Mouse (Mus musculus): ENCODE measurements around the gene Abat.
"Not testable (repeated sequence)": the region's sequence is repeated elsewhere in the genome, so short reads cannot be mapped to it uniquely, and the experiment has no call there.

Abat gene

DNA sequence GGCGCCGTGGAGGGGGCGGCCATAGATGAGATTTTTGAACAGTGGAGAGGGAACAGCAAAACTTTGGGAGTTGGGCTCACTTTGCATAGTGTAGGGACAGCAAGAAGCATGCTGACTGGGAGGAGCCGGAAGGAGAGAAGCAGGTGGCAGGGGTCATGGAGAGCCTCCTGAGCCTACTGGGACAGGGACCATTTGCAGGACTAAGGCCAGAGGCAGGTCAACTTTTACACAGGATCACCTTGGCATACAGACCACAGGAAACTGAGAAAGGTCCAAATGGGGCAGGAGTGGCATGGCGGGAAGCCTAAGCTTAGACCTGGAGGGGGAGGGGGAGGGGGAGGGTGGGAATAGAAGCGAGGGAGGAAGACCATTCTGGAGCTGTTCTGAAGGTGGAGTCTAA, 20.2 kb downstream of the Abat start:
- DNase-seq = no peak

- DNase-seq = no peak
Measured at GRCm38 (mm10) chr16:8534466-8535200, 21.4 kb downstream of the Abat start.

DNA sequence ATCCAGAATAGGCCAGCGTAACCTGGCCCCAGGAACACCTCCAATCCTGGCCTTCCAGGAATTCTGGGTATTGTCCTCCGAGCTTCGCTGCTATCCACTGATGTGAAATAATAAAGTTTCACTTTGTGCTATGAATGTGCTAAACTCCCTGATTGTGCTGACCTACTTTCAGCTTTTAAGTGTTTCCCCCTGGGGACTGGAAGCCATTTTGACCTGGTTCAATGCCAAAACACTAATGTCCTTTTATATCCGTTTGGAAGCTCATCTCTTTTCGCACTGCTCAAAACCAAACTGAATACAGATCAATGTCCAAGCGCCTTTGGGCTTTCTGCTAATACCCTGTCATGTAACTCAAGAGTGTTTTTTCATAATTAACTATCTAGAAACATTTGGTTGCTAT, 22.2 kb downstream of the Abat start:
- no peak for DNase-seq

- DNase-seq = no peak
Measured at GRCm38 (mm10) chr16:8539150-8539865, 26.1 kb downstream of the Abat start.

- peak; percentile 61 to 82 for DNase-seq
Measured at GRCm38 (mm10) chr16:8540859-8541314, 27.7 kb downstream of the Abat start.

- no peak for DNase-seq
Measured at GRCm38 (mm10) chr16:8547836-8548235, 34.6 kb downstream of the Abat start.

GRCm38 (mm10) chr16:8549506-8549905, 36.3 kb downstream of the Abat start:
- no peak for DNase-seq

GRCm38 (mm10) chr16:8554351-8554750, 41.1 kb downstream of the Abat start:
- no peak for DNase-seq

DNA sequence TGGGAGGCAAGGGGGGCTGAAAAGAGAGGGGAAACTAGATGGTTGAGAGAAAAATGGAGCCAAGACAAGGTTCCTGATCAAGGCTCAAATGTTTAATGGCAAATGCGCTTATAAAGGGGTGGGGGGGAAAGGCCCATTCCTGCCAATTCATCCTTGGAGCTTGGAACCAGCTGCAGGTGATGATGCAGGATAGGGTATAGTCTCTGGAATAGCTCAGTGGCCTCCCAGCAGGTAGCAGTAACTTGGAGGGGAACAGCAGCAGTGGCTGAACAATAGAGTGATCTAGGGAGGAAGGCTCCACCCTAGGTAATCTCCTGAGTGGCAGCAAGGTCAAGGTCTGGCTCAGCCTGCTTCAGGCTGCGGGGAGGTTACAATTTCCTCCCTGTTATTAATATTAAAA, 41.5 kb downstream of the Abat start:
- DNase-seq = not testable (repeated sequence)

DNA sequence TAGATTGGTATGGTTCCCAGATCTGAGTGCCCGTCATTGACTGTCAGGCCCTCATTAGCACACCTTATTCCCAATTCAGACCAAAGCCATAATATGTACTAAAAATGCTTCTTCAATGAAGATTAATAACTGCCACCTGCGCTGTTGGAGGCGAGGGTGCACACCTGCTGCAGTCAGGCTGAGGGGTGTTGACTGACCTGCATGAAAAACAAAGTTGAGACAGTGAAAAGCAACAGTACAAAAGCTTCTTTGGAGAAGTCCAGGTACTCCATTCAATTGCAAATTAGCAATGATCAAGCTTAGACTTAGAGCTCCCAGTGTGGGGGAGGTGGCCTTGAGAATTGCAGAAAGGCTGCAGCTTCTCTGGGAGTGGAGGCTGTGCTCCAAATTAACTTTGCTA, 42.1 kb downstream of the Abat start:
- not testable (repeated sequence) for DNase-seq

- DNase-seq = no peak
Measured at GRCm38 (mm10) chr16:8560079-8560478, 46.9 kb downstream of the Abat start.

DNA sequence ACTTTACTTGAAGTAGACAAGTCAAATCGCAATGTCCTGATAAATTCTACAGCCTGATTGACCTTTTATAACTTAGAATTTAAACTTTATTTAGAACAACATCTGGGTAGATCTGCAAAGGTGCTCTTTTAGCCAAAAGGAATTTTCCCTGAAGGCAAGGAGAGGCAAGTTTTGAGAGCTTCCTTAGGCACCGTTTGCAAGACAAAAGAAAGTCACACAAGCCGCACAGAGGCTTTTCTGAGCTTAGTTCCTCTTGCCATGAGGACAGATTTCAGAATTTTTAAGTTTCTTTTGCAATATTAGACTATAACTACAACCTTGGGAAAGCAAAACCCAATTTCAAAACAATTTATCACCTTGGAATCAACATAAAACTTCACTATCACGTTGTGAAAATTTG, 47.9 kb downstream of the Abat start:
- DNase-seq = not testable (repeated sequence)

DNA sequence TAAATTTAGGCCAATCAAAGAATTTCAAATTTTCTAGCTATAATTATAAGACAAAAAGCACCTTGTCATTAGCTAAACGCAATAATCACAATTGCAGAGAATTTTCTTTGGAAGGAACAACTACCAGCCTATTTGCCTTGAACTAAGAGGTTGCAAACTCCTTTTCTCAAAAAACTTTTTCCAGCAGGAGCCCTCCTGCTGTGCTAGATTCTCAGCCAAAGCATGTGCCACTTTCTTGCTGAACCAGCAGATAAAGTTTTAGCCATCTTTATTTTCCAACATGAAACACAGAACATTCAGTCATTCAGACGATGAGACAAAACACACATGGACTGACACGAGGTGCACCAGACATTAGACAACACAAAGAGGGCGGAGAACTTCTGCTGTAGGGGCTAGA, 48.6 kb downstream of the Abat start:
- not testable (repeated sequence) for DNase-seq

- not testable (repeated sequence) for DNase-seq
Measured at GRCm38 (mm10) chr16:8562827-8563226, 49.6 kb downstream of the Abat start.

- DNase-seq = no peak
Measured at GRCm38 (mm10) chr16:8564836-8565235, 51.6 kb downstream of the Abat start.

DNA sequence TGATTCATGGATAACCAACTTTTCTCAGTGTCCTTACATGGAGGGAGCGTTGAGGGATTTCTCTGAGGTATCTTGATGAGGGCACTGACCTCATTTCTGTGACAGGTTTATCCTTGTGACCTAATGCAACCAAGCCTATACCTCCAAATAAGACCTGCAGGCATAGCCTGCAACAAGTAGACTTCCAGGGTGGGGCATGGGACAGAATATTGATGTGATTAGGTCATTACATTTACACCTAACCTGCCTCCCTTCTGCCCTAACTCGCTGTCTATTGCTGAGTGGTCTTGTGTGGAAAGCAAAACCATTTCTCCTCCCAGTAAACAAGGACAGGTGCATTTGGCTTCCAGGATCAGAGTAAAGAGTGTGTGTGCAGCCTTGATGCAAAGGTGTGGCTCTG, 52.3 kb downstream of the Abat start:
- no peak for DNase-seq

GRCm38 (mm10) chr16:8566115-8566711, 53.0 kb downstream of the Abat start:
- DNase-seq = no peak

DNA sequence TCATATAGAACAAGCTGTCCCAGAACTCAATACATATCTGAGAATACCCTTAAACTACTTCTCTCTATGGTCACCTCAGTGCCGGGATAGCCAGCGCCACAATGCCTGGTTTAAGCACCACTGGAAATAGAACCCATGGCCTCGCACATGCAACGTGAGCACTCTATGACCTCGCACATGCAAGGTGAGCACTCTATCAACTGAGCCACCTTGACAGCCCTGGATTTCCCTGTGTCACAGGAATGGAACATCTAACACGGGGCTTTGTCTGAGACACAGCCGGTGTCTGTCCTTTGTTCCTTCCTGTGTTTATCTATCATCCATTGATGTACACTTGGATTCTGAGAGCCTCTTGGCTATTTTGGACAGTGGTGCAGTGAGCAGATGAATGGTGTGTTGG, 55.7 kb downstream of the Abat start:
- DNase-seq = no peak

GRCm38 (mm10) chr16:8570336-8570735, 57.1 kb downstream of the Abat start:
- no peak for DNase-seq

DNA sequence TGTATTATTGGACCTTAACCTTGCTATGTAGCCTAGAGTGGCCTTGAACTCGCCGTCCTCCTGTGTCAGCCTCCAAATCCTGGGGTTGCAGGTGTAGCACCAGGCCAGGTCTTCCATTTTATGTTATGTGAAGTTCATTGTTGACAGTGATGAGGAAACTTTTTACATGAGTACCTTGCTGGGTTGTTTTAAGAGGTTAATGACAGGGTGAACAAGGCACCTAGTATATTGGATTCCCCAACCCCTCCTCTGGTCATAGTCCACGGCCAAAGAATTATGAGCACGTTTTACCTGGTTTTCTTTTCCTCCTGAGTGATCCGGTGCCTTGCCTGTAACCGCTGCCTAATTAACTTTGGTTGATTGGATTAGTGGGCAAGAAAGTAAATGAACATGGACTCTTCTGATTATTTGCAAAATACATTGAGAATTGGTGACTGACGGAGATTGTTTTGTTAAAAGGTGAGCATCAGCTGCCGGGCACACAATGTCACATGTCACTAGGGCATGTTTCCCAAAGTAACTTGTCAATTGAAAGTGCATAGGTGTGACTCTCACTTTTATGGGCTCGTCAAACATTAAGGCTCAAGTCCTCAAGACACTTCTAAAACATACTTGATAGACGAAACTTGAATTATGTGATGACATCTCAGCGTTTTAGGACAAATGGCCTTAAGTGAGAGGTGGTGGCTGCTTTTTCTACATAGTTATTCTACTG, 57.8 kb downstream of the Abat start:
- no peak for DNase-seq

GRCm38 (mm10) chr16:8573041-8573440, 59.8 kb downstream of the Abat start:
- no peak for DNase-seq

DNA sequence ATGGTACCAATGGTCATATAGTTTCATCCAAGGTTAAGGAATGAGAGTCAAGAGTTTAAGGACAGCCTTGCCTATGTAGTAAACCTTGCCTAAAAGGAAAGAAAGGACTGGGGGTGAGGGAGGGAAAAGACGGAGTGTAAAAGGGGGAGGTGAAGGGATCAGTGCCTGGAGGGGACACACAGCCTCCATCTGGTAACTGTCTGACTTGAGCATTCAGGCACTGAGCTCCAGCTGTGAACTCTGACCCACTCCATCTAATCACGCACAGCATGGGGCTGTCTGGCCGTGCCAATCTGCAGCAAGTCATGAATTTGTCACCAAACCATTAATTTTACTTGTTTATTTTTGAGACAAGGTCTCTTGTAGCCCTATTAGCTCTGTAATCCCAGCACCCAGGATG, 60.5 kb downstream of the Abat start:
- DNase-seq = no peak

- no peak for DNase-seq
Measured at GRCm38 (mm10) chr16:8574316-8574715, 61.1 kb downstream of the Abat start.
